Mouse (Mus musculus) CH12.LX (cell line): ENCODE measurements at regions not wholly inside any gene's neighbourhood (a gene's known extent, or its start where the extent isn't known, plus 50 kb on each side); places are given as distances from the start of the nearest gene placed in this dataset.

Experiments
- DNase-seq: peaks from one replicate; pipeline ENCODE4 v3.0.0-alpha.2; 2013; ENCODE audit errors: extremely low read depth
- H3K27ac ChIP-seq: 2 replicates; pipeline ENCODE4 v1.5.1; 2012; ENCODE audit warnings: low read depth, mild to moderate bottlenecking, control low read depth, moderate library complexity; ENCODE audit not compliant: insufficient read depth
- H3K27me3 ChIP-seq: replicated peaks from 2 replicates; pipeline ENCODE3; 2012; ENCODE audit warnings: inconsistent platforms
- H3K36me3 ChIP-seq, 2 experiments: replicated peaks in 1 of 2; 2 replicates each; pipeline versions ENCODE3 to v1.6.1; 2012; ENCODE audit warnings: inconsistent platforms in 1 of 2, low read length in 1 of 2, mild to moderate bottlenecking in 1 of 2, mixed read lengths in 1 of 2, moderate library complexity in 1 of 2; ENCODE audit not compliant: control insufficient read depth in 1 of 2, insufficient read depth in 1 of 2
- H3K4me1 ChIP-seq, 2 experiments: 2 replicates each; pipeline ENCODE4 v1.6.1; 2012; ENCODE audit warnings: inconsistent platforms in 1 of 2, moderate library complexity in 1 of 2; ENCODE audit not compliant: insufficient read depth in 2 of 2, control insufficient read depth in 1 of 2
- H3K4me2 ChIP-seq: 2 replicates; pipeline ENCODE4 v1.6.1; 2012; ENCODE audit warnings: low read depth, mild to moderate bottlenecking, control low read depth; ENCODE audit not compliant: poor library complexity, insufficient read depth, severe bottlenecking
- H3K4me3 ChIP-seq, 3 experiments: fragments of 150-350 bp in 1 of 3; sonication (generic) in 1 of 3; replicated peaks in 1 of 3; 2 replicates each; pipeline versions ENCODE3 to v1.5.1; 2011 to 2012; ENCODE audit warnings: low read depth in 2 of 3, low read length in 2 of 3, mild to moderate bottlenecking in 2 of 3, moderate library complexity in 2 of 3, control low read depth in 1 of 3, improper control_type of control experiment in 1 of 3, inconsistent platforms in 1 of 3, mixed read lengths in 1 of 3; ENCODE audit not compliant: poor library complexity in 1 of 3
- H3K79me2 ChIP-seq: replicated peaks from 2 replicates; pipeline ENCODE4 v1.6.1; 2012; ENCODE audit warnings: mild to moderate bottlenecking, moderate library complexity; ENCODE audit not compliant: control insufficient read depth, poor library complexity, insufficient read depth, severe bottlenecking; ENCODE audit errors: extremely low read depth
- H3K9ac ChIP-seq: 2 replicates; pipeline ENCODE4 v1.6.1; 2012; ENCODE audit warnings: low read depth, mild to moderate bottlenecking, control low read depth, moderate library complexity; ENCODE audit not compliant: insufficient read depth
- H3K9me3 ChIP-seq: replicated peaks from 2 replicates; pipeline ENCODE3; 2012; ENCODE audit warnings: low read length, inconsistent platforms, mixed read lengths
- CHD1 ChIP-seq: IDR thresholded peaks from 2 replicates; pipeline ENCODE4 v1.6.1; 2012; ENCODE audit warnings: low read depth, low read length, improper control_type of control experiment, inconsistent platforms
- CHD2 ChIP-seq: IDR thresholded peaks from 2 replicates; pipeline ENCODE4 v1.6.1; 2011; ENCODE audit warnings: low read length, improper control_type of control experiment
- ELF1 ChIP-seq: IDR thresholded peaks from 2 replicates; pipeline ENCODE4 v1.6.1; 2014; ENCODE audit warnings: low read depth, mild to moderate bottlenecking, inconsistent platforms, low read length, improper control_type of control experiment
- ETS1 ChIP-seq: conservative IDR thresholded peaks from 2 replicates; pipeline ENCODE4 v1.6.1; 2012; ENCODE audit warnings: low read depth, mild to moderate bottlenecking, inconsistent platforms, low read length, improper control_type of control experiment, moderate library complexity
- GABPA ChIP-seq: IDR thresholded peaks from 2 replicates; pipeline ENCODE4 v1.6.1; 2012; ENCODE audit warnings: low read depth, low read length, improper control_type of control experiment, inconsistent platforms; ENCODE audit not compliant: insufficient replicate concordance
- MAX ChIP-seq: IDR thresholded peaks from 2 replicates; pipeline ENCODE4 v1.6.1; 2011; ENCODE audit warnings: low read length, improper control_type of control experiment
- MAZ ChIP-seq: IDR thresholded peaks from 2 replicates; pipeline ENCODE4 v1.6.1; 2012; ENCODE audit warnings: low read depth, mild to moderate bottlenecking, inconsistent platforms, low read length, improper control_type of control experiment, moderate library complexity
- MEF2A ChIP-seq: IDR thresholded peaks from 2 replicates; pipeline ENCODE4 v1.6.1; 2014; ENCODE audit warnings: low read depth, mild to moderate bottlenecking, inconsistent platforms, low read length, improper control_type of control experiment, borderline replicate concordance
- NELFE ChIP-seq: IDR thresholded peaks from 2 replicates; pipeline ENCODE4 v1.6.1; 2011; ENCODE audit warnings: low read depth, low read length, improper control_type of control experiment
- NRF1 ChIP-seq: IDR thresholded peaks from 2 replicates; pipeline ENCODE4 v1.6.1; 2014; ENCODE audit warnings: low read depth, mild to moderate bottlenecking, inconsistent platforms, low read length, improper control_type of control experiment, moderate library complexity
- PAX5 ChIP-seq: IDR thresholded peaks from 2 replicates; pipeline ENCODE4 v1.6.1; 2012; ENCODE audit warnings: low read length, inconsistent platforms, mixed read lengths
- POLR2A ChIP-seq: IDR thresholded peaks from 2 replicates; pipeline ENCODE4 v1.6.1; 2011; ENCODE audit warnings: low read depth, mild to moderate bottlenecking, improper control_type of control experiment, low read length
- POLR2AphosphoS2 ChIP-seq: IDR thresholded peaks from 2 replicates; pipeline ENCODE4 v1.6.1; 2011; ENCODE audit warnings: low read depth, low read length, improper control_type of control experiment
- UBTF ChIP-seq: IDR thresholded peaks from 2 replicates; pipeline ENCODE4 v1.6.1; 2012; ENCODE audit warnings: low read depth, mild to moderate bottlenecking, inconsistent platforms, low read length, improper control_type of control experiment, moderate library complexity
- ZC3H11A ChIP-seq: IDR thresholded peaks from 2 replicates; pipeline ENCODE4 v1.6.1; 2012; ENCODE audit warnings: low read depth, mild to moderate bottlenecking, inconsistent platforms, low read length, improper control_type of control experiment
- ZMIZ1 ChIP-seq: IDR thresholded peaks from 2 replicates; pipeline ENCODE4 v1.6.1; 2012; ENCODE audit warnings: low read depth, mild to moderate bottlenecking, inconsistent platforms, low read length, improper control_type of control experiment
- dilution Hi-C: fragments of 300-500 bp; cut with MboI; formaldehyde crosslinking; loops from 2 replicates; pipeline ENCODE4 v1.14.3; 2020; ENCODE audit warnings: low sequenced_read_pairs; ENCODE audit not compliant: extremely low pct_unique_long_range_greater_than_20kb, extremely low pct_ligation_motif_present
- in situ Hi-C: fragments of 300-500 bp; cut with MboI; formaldehyde crosslinking; loops from 3 replicates; pipeline ENCODE4 v1.14.3; 2019; ENCODE audit warnings: low sequenced_read_pairs, low pct_ligation_motif_present, low pct_unique_long_range_greater_than_20kb, mixed read lengths

GRCm38 (mm10) chr3:52711133-52711532 is 305.9 kb downstream of the Cog6 start:
- no peak overlapping the region for H3K4me3 ChIP-seq
- no peaks in the 10 kb centered on the region for H3K79me2 ChIP-seq
- no peaks in the 10 kb centered on the region for H3K36me3 ChIP-seq
- dilution Hi-C loops (no loop called here), in situ Hi-C loops (no loop called here)
- no peaks in the 10 kb centered on the region for H3K27me3 ChIP-seq
- no peaks in the 10 kb centered on the region for H3K4me1 ChIP-seq
- no peak for TF ChIP-seq POLR2A
- TF ChIP-seq UBTF = no peak
- TF ChIP-seq ETS1 = no peak
- TF ChIP-seq, all 38 proteins: peak for 0
- H3K4me2 ChIP-seq = no peak overlapping the region
- no peak for DNase-seq
- H3K27ac ChIP-seq = no peak overlapping the region
- no peaks in the 10 kb centered on the region for H3K9me3 ChIP-seq
- no peak overlapping the region for H3K9ac ChIP-seq

- dilution Hi-C loops (no loop called here), in situ Hi-C loops (no loop called here)
- Histone ChIP-seq H3K4me1 (no peaks in the 10 kb centered on the region), H3K4me3 (no peak overlapping the region), H3K79me2 (no peaks in the 10 kb centered on the region), H3K27ac (no peak overlapping the region), H3K4me2 (no peak overlapping the region), H3K9me3 (no peaks in the 10 kb centered on the region), H3K27me3 (no peaks in the 10 kb centered on the region), H3K36me3 (no peaks in the 10 kb centered on the region), H3K9ac (no peak overlapping the region)
- TF ChIP-seq CHD2 = no peak
- TF ChIP-seq POLR2A = no peak
- no peak for TF ChIP-seq POLR2AphosphoS2
- no peak for TF ChIP-seq GABPA
- no peak for TF ChIP-seq ELF1
- TF ChIP-seq CHD1 = no peak
- TF ChIP-seq MAZ = no peak
- no peak for TF ChIP-seq ZMIZ1
- TF ChIP-seq NRF1 = no peak
- no peak for TF ChIP-seq MAX
- TF ChIP-seq ETS1 = no peak
- TF ChIP-seq PAX5 = no peak
- TF ChIP-seq NELFE = no peak
- TF ChIP-seq ZC3H11A = no peak
- no peak for TF ChIP-seq MEF2A
- DNase-seq = no peak
Measured at GRCm38 (mm10) chr3:52708746-52709145, 308.3 kb downstream of the Cog6 start.
